Mouse (Mus musculus): ENCODE measurements around the gene Ak1.

The Ak1 gene

GRCm38 (mm10) chr2:32621517-32621859 is at the start of gene Ak1:
TSS of gene Ak1 (plus strand) at chr2:32621758.
- DNase-seq (ENCODE audit: low read depth, low spot score): no peak

- DNase-seq (ENCODE audit: low read depth, low spot score): no peak
Measured at GRCm38 (mm10) chr2:32572196-32572595, 49.4 kb upstream of the Ak1 start.

- no peak for DNase-seq (ENCODE audit: low read depth, low spot score)
Measured at GRCm38 (mm10) chr2:32574497-32574896, 47.1 kb upstream of the Ak1 start, which contains the start of gene Pip5kl1. TSS of gene Pip5kl1 (plus strand) at chr2:32574797.

GRCm38 (mm10) chr2:32574901-32575585 is 46.5 kb upstream of the Ak1 start:
- DNase-seq (ENCODE audit: low read depth, low spot score): peak; percentile 64

- peak; percentile 79 for DNase-seq (ENCODE audit: low read depth, low spot score)
Measured at GRCm38 (mm10) chr2:32575586-32576160, 45.9 kb upstream of the Ak1 start, which contains the start of gene 9430097D07Rik. TSS of gene 9430097D07Rik (minus strand) at chr2:32575684.

- DNase-seq (ENCODE audit: low read depth, low spot score): no peak
Measured at GRCm38 (mm10) chr2:32576532-32576931, 45.0 kb upstream of the Ak1 start.

GRCm38 (mm10) chr2:32578146-32579046 is 43.2 kb upstream of the Ak1 start:
- DNase-seq (ENCODE audit: low read depth, low spot score): no peak

- DNase-seq (ENCODE audit: low read depth, low spot score): peak; percentile 53
Measured at GRCm38 (mm10) chr2:32581450-32582095, 40.0 kb upstream of the Ak1 start.

GRCm38 (mm10) chr2:32582830-32583799 is 38.4 kb upstream of the Ak1 start:
- DNase-seq (ENCODE audit: low read depth, low spot score): peak; percentile 91

- no peak for DNase-seq (ENCODE audit: low read depth, low spot score)
Measured at GRCm38 (mm10) chr2:32585149-32585714, 36.3 kb upstream of the Ak1 start.

- peak; percentile 96 for DNase-seq (ENCODE audit: low read depth, low spot score)
Measured at GRCm38 (mm10) chr2:32586871-32587351, 34.6 kb upstream of the Ak1 start, which contains the start of gene St6galnac4. TSS of gene St6galnac4 (plus strand) at chr2:32587095.

- no peak for DNase-seq (ENCODE audit: low read depth, low spot score)
Measured at GRCm38 (mm10) chr2:32587731-32588321, 33.7 kb upstream of the Ak1 start.

GRCm38 (mm10) chr2:32589213-32589795 is 32.3 kb upstream of the Ak1 start:
- no peak for DNase-seq (ENCODE audit: low read depth, low spot score)

GRCm38 (mm10) chr2:32590224-32590623 is 31.3 kb upstream of the Ak1 start:
- no peak for DNase-seq (ENCODE audit: low read depth, low spot score)

GRCm38 (mm10) chr2:32591249-32591648 is 30.3 kb upstream of the Ak1 start:
- no peak for DNase-seq (ENCODE audit: low read depth, low spot score)

- no peak for DNase-seq (ENCODE audit: low read depth, low spot score)
Measured at GRCm38 (mm10) chr2:32596725-32597124, 24.8 kb upstream of the Ak1 start.

GRCm38 (mm10) chr2:32597248-32597647 is 24.3 kb upstream of the Ak1 start:
- DNase-seq (ENCODE audit: low read depth, low spot score): no peak

GRCm38 (mm10) chr2:32597699-32598098 is 23.9 kb upstream of the Ak1 start:
- no peak for DNase-seq (ENCODE audit: low read depth, low spot score)

GRCm38 (mm10) chr2:32598506-32598905 is 23.1 kb upstream of the Ak1 start:
- DNase-seq (ENCODE audit: low read depth, low spot score): no peak

Data from ES-CJ7 (cell line).